Mouse (Mus musculus): Measurements from ENCODE around the gene C5ar2. TPM values are rescaled to one million over a fixed set of nuclear protein-coding genes. Genes with fewer than 3 reads are reported as not detected.

The C5ar2 gene
- polyA plus RNA-seq, 1 experiment from 2014 or later, result not detected

GRCm38 (mm10) chr7:16203505-16203903, 40.5 kb downstream of the C5ar2 start:
- ATAC-seq (no peak), DNase-seq (ENCODE audit: low read depth, low spot score) (no peak)
- no peak for TF ChIP-seq CTCF (IDR thresholded peaks at IDR 0.05)
- POLR2A ChIA-PET, result no interaction called here
- CTCF ChIA-PET, result interaction anchor here (1.1 to 1.8 kb wide), 2 partner anchors 11 to 18 kb away, joined by 3 to 4 read pairs; partner anchors contain the start of gene Dhx34
- in situ Hi-C loops (cut with MboI; ENCODE audit: low pct_unique_long_range_greater_than_20kb), result no loop called here
- no peaks in the 10 kb centered on the region for H3K27me3 ChIP-seq

DNA sequence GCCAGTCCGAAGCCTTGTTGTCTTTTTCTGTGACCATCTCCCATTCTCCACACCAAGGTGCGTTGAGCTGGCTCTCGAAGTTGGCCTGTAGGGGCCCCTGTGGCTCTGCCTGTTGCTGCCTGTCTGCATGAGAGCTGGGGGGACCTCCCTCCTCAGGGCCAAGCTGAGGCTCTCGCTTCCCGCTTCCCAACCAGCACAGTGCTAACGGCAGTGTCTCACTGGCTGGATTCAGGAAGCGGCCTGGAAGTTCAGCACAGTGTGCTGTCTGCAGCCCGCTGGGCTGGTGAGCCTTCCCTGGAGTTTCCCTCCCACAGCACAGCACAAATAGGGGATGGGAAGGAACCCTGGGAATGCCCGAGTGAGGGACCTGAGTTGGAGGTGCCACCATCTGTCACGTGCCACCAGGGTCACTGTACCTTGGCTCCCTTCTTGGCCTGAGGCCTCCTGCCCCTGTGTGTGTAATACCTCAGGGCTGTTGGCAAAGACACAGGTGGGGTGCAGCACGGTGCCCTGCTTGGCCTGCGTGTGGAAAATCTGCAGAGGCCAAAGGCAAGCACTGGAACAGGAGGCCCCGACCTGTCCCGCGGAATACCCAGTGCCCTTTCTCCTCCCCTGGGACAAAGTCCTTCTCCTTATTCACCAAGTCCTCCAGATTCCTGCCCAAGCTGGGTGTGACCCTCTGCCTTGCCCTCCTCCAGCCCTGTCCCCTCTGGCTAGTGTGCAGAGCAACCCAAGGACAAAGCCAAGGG, 41.0 kb downstream of the C5ar2 start:
- H3K27me3 ChIP-seq, result no peaks in the 10 kb centered on the region
- ATAC-seq, result no peak
- DNase-seq (ENCODE audit: low read depth, low spot score), result no peak
- in situ Hi-C loops (cut with MboI; ENCODE audit: low pct_unique_long_range_greater_than_20kb), result no loop called here
- no peak for TF ChIP-seq CTCF (IDR thresholded peaks at IDR 0.05)
- ChIA-PET POLR2A (no interaction called here), CTCF (interaction anchor here (1.1 kb wide), 1 partner anchor 11 kb away, joined by 3 read pairs; no protein-coding TSS in a partner anchor)

DNA sequence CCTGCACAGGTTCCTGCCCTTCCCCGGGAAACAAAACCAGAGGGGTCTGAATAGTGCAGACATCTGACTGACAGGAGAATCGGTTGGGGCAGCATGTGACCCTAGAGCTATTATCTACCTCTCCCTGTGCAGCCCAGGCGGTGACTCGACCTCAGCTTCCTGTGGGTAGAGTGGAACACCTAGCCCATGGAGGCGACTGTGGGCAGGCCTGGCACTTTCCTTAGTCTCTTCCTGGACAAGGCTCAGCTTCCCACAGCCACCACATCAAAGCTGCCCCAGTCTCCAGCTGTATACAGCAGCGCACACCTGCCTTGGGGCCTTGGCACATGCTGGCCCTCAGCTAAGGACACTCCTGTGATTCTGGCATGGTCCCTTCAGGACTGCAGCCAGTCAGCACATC, 42.8 kb downstream of the C5ar2 start:
- H3K27me3 ChIP-seq, result no peaks in the 10 kb centered on the region
- ChIA-PET CTCF (no interaction called here), POLR2A (no interaction called here)
- ATAC-seq (no peak), DNase-seq (ENCODE audit: low read depth, low spot score) (no peak)
- TF ChIP-seq CTCF (IDR thresholded peaks at IDR 0.05), result no peak
- in situ Hi-C loops (cut with MboI; ENCODE audit: low pct_unique_long_range_greater_than_20kb), result no loop called here

GRCm38 (mm10) chr7:16198540-16198939, 45.4 kb downstream of the C5ar2 start:
- no peak for DNase-seq (ENCODE audit: low read depth, low spot score)
- H3K27me3 ChIP-seq, result no peaks in the 10 kb centered on the region
- ChIA-PET POLR2A (no interaction called here), CTCF (no interaction called here)
- ATAC-seq, result no peak
- TF ChIP-seq CTCF (IDR thresholded peaks at IDR 0.05), result no peak
- in situ Hi-C loops (cut with MboI; ENCODE audit: low pct_unique_long_range_greater_than_20kb), result no loop called here

GRCm38 (mm10) chr7:16197166-16197565, 46.8 kb downstream of the C5ar2 start:
- POLR2A ChIA-PET, result no interaction called here

DNA sequence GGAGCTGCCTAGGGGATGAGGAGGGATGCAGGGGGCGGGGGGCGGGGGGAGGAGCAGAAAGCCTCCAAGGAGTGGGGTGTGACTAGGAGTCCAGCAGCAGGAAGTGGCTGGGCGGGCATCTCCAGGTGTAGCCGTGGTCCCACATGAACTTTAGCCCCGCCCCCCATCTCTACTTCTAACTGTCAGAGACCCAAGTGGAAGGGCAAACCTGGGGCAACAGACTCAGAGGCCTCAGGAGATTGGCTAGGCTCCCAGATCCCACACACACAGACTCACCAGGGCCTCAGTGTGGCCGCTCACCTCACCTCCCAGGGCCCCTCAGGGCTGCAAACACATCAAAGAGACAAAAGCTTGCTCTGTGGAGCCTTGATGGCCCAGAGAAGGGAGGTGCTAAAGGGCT, 47.3 kb downstream of the C5ar2 start:
- ChIA-PET POLR2A (interaction anchor here (0.7 kb wide), 1 partner anchor 33 kb away, joined by 6 read pairs; no protein-coding TSS in a partner anchor), CTCF (no interaction called here)
- DNase-seq (ENCODE audit: low read depth, low spot score), result no peak
- no peaks in the 10 kb centered on the region for H3K27me3 ChIP-seq
- in situ Hi-C loops (cut with MboI; ENCODE audit: low pct_unique_long_range_greater_than_20kb), result no loop called here
- TF ChIP-seq CTCF (IDR thresholded peaks at IDR 0.05), result no peak
- ATAC-seq, result no peak

More at GRCm38 (mm10) chr7:16197166-16197565, 46.8 kb downstream of the C5ar2 start:
- no peaks in the 10 kb centered on the region for H3K27me3 ChIP-seq
- TF ChIP-seq CTCF (IDR thresholded peaks at IDR 0.05), result no peak
- DNase-seq (ENCODE audit: low read depth, low spot score), result no peak
- no peak for ATAC-seq
- CTCF ChIA-PET, result no interaction called here
- in situ Hi-C loops (cut with MboI; ENCODE audit: low pct_unique_long_range_greater_than_20kb), result no loop called here

GRCm38 (mm10) chr7:16193702-16194101, 50.3 kb downstream of the C5ar2 start:
- ATAC-seq (no peak), DNase-seq (ENCODE audit: low read depth, low spot score) (no peak)
- ChIA-PET POLR2A (interaction anchor here (0.7 kb wide), 1 partner anchor 20 kb away, joined by 4 read pairs; no protein-coding TSS in a partner anchor), CTCF (interaction anchor here (1.0 to 4.5 kb wide), 2 partner anchors 70 to 142 kb away, joined by 3 to 30 read pairs; no protein-coding TSS in a partner anchor)
- in situ Hi-C loops (cut with MboI; ENCODE audit: low pct_unique_long_range_greater_than_20kb), result loop anchor here (5.0 kb wide), 1 partner anchor 69 kb away; no protein-coding TSS in a partner anchor
- TF ChIP-seq CTCF (IDR thresholded peaks at IDR 0.05), result no peak
- H3K27me3 ChIP-seq, result no peaks in the 10 kb centered on the region

DNA sequence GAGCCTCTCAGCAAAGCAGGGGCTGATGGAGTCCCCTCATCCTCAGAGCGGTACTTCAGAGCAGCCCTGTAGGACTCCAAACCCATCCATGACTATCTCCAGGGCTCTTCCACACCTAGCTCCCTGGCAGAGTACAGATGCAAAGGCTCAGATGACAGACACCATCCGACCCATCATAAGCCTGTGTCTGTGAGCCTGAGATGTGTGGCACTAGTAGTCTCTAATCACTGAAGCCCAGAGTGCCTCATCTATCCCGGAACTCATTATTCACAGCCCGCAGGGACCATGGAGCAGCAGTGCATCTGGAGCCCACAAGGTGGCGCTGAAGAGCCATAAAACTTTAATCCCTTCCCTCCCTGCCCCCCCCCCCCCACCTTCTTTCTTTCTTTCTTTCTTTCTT, 51.6 kb downstream of the C5ar2 start:
- DNase-seq (ENCODE audit: low read depth, low spot score), result no peak

GRCm38 (mm10) chr7:16187494-16187893, 56.5 kb downstream of the C5ar2 start:
- no peak for TF ChIP-seq CTCF (IDR thresholded peaks at IDR 0.05)
- ChIA-PET CTCF (interaction anchor here (3.2 kb wide), 1 partner anchor 76 kb away, joined by 14 read pairs; no protein-coding TSS in a partner anchor), POLR2A (interaction anchor here (0.6 kb wide), 1 partner anchor 97 kb away, joined by 4 read pairs; no protein-coding TSS in a partner anchor)
- in situ Hi-C loops (cut with MboI; ENCODE audit: low pct_unique_long_range_greater_than_20kb), result no loop called here
- ATAC-seq, result no peak
- no peak for DNase-seq (ENCODE audit: low read depth, low spot score)
- peaks cover 4% of the 10 kb centered on the region for H3K27me3 ChIP-seq

More for the DNA sequence above, 51.6 kb downstream of the C5ar2 start:
- POLR2A ChIA-PET, result interaction anchor here (0.8 kb wide), 1 partner anchor 75 kb away, joined by 3 read pairs; no protein-coding TSS in a partner anchor
- no peak for ATAC-seq
- peaks cover 4% of the 10 kb centered on the region for H3K27me3 ChIP-seq
- no peak for TF ChIP-seq CTCF (IDR thresholded peaks at IDR 0.05)
- CTCF ChIA-PET, result interaction anchor here (1.0 to 4.5 kb wide), 5 partner anchors 9 to 79 kb away, joined by 3 to 30 read pairs (median 4); partner anchors contain the start of gene Meis3
- in situ Hi-C loops (cut with MboI; ENCODE audit: low pct_unique_long_range_greater_than_20kb), result loop anchor here (5.0 kb wide), 1 partner anchor 70 kb away; no protein-coding TSS in a partner anchor

Other genes starting within 250 kb of the C5ar2 start
- gene Bicra, start 196.2 kb downstream of the C5ar2 start, polyA plus RNA-seq (2021), result 10.8 TPM
- gene Zfp541, start 182.3 kb downstream of the C5ar2 start, polyA plus RNA-seq (2021), result 0.01 TPM
- 178 TPM for gene Napa, start 145.7 kb downstream of the C5ar2 start, polyA plus RNA-seq (2021)
- 25.8 TPM for gene Kptn, start 124.3 kb downstream of the C5ar2 start, polyA plus RNA-seq (2021)
- 1.8 TPM for gene Slc8a2, start 114.3 kb downstream of the C5ar2 start, polyA plus RNA-seq (2021)
- 26.9 TPM for gene Meis3, start 69.1 kb downstream of the C5ar2 start, polyA plus RNA-seq (2021)
- 15.1 TPM for gene Dhx34, start 22.1 kb downstream of the C5ar2 start, polyA plus RNA-seq (2021)
- not detected for gene C5ar1, start 15.4 kb upstream of the C5ar2 start, polyA plus RNA-seq (2021)
- gene Inafm1, start 29.5 kb upstream of the C5ar2 start, polyA plus RNA-seq (2021), result 13.0 TPM
- 78.2 TPM for gene Ccdc9, start 42.6 kb upstream of the C5ar2 start, polyA plus RNA-seq (2021)
- 12.6 TPM for gene Bbc3, start 64.2 kb upstream of the C5ar2 start, polyA plus RNA-seq (2021)
- gene Sae1, start 143.7 kb upstream of the C5ar2 start, polyA plus RNA-seq (2021), result 244 TPM
- 41.9 TPM for gene Zc3h4, start 156.8 kb upstream of the C5ar2 start, polyA plus RNA-seq (2021)
- gene Tmem160, start 208.6 kb upstream of the C5ar2 start, polyA plus RNA-seq (2021), result 86.0 TPM
- gene Npas1, start 233.6 kb upstream of the C5ar2 start, polyA plus RNA-seq (2021), result 0.67 TPM

Data from Patski (cell line).